Mouse (Mus musculus) kidney, postnatal 4 days (tissue): ENCODE data around the gene Ky.

ENCODE experiments used
- DNase-seq, 2 experiments: peaks; one replicate each; pipeline ENCODE4 v3.0.0; 2021; ENCODE audit warnings: mixed read lengths in 2 of 2

The Ky gene

GRCm38 (mm10) chr9:102504716-102505378 lies 703 bp upstream of the Ky start:
- no peak for DNase-seq

GRCm38 (mm10) chr9:102508315-102508714 lies 2.8 kb downstream of the Ky start:
- no peak for DNase-seq

- DNase-seq = peak; percentile 47 to 59
These were observed 5.9 kb downstream of the Ky start for GRCm38 (mm10) chr9:102511423-102511822.

GRCm38 (mm10) chr9:102513578-102513977 lies 8.0 kb downstream of the Ky start:
- DNase-seq = no peak

GRCm38 (mm10) chr9:102518443-102518842 lies 12.9 kb downstream of the Ky start:
- DNase-seq = no peak

- no peak for DNase-seq
These were observed 15.8 kb downstream of the Ky start for GRCm38 (mm10) chr9:102521396-102521795.

- no peak for DNase-seq
These were observed 22.6 kb downstream of the Ky start for GRCm38 (mm10) chr9:102528106-102528505.

GRCm38 (mm10) chr9:102528561-102528960 lies 23.0 kb downstream of the Ky start:
- DNase-seq = no peak

- no peak for DNase-seq
These were observed 23.5 kb downstream of the Ky start for GRCm38 (mm10) chr9:102529008-102529407.

GRCm38 (mm10) chr9:102531051-102531892 lies 25.7 kb downstream of the Ky start:
- no peak for DNase-seq

- DNase-seq = no peak
These were observed 31.4 kb downstream of the Ky start for GRCm38 (mm10) chr9:102536968-102537367.

GRCm38 (mm10) chr9:102539699-102540098 lies 34.1 kb downstream of the Ky start:
- no peak for DNase-seq

GRCm38 (mm10) chr9:102541666-102542065 lies 36.1 kb downstream of the Ky start:
- DNase-seq = no peak

GRCm38 (mm10) chr9:102542540-102542939 lies 37.0 kb downstream of the Ky start:
- DNase-seq = no peak

GRCm38 (mm10) chr9:102543761-102544115 lies 38.2 kb downstream of the Ky start:
- no peak for DNase-seq

GRCm38 (mm10) chr9:102544116-102544772 lies 38.7 kb downstream of the Ky start:
- no peak for DNase-seq

GRCm38 (mm10) chr9:102544773-102545366 lies 39.3 kb downstream of the Ky start:
- peak; percentile 89 to 91 for DNase-seq

GRCm38 (mm10) chr9:102545406-102546255 lies 40.1 kb downstream of the Ky start:
- peak in 1 of 2 experiments; percentile 15 for DNase-seq

GRCm38 (mm10) chr9:102546256-102547027 lies 40.9 kb downstream of the Ky start:
- no peak for DNase-seq

GRCm38 (mm10) chr9:102547028-102547354 lies 41.4 kb downstream of the Ky start:
- no peak for DNase-seq

GRCm38 (mm10) chr9:102549211-102549610 lies 43.7 kb downstream of the Ky start:
- DNase-seq = no peak

- peak; percentile 37 to 54 for DNase-seq
These were observed 46.2 kb downstream of the Ky start for GRCm38 (mm10) chr9:102551771-102552170.
